ENCODE assay signal across 11 mouse cellular contexts in genomic region chr1:181441654-181442241, GRCm38 (mm10).
A peak's percentile ranks its signal among the peaks of the same experiment; 100 is the strongest.
DNase-seq lines count a peak whose midpoint lies in the region; ATAC-seq lines count a peak whose summit lies in the region.
"Had no signal": no experiment of that assay in that cellular context is flagged by ENCODE, and none has a peak within 500 bp of the region (broad histone marks: within the 10 kb centered on the region; RNA-seq: fewer than 3 reads in every experiment).

No protein-coding gene starts in this region.

- H3K36me3 ChIP-seq in heart, embryonic 15.5 days, result no peaks in the 10 kb centered on the region
- H3K36me3 ChIP-seq in intestine, embryonic 16.5 days (ENCODE audit: control insufficient read depth, insufficient read depth, low read length), result no peaks in the 10 kb centered on the region
- H3K36me3 ChIP-seq: hindbrain, embryonic 12.5 days had no signal

- H3K27ac ChIP-seq in heart, embryonic 15.5 days, result peak overlapping the region; percentile 52
- H3K27ac ChIP-seq in intestine, embryonic 16.5 days (ENCODE audit: low read length), result peak overlapping the region; percentile 23; the same call in 1 of the 2 replicates
- H3K27ac ChIP-seq: hindbrain, embryonic 12.5 days had no signal

- H3K4me2 ChIP-seq in heart, embryonic 15.5 days, result no peak overlapping the region
- H3K4me2 ChIP-seq in intestine, embryonic 16.5 days (ENCODE audit: low read depth, low read length), result no peak overlapping the region
- H3K4me2 ChIP-seq: hindbrain, embryonic 12.5 days had no signal

- WGBS in heart, embryonic 15.5 days, result 55% methylated on average over 7 of the region's 7 CpGs
- 56% methylated on average over 7 of the region's 7 CpGs for WGBS in intestine, embryonic 16.5 days

- H3K27me3 ChIP-seq in heart, embryonic 15.5 days, result no peaks in the 10 kb centered on the region
- H3K27me3 ChIP-seq in intestine, embryonic 16.5 days (replicated peaks; ENCODE audit: control insufficient read depth, insufficient read depth, low read length), result no peaks in the 10 kb centered on the region
- H3K27me3 ChIP-seq: hindbrain, embryonic 12.5 days had no signal

- no peaks in the 10 kb centered on the region for H3K9me3 ChIP-seq in heart, embryonic 15.5 days (replicated peaks)
- no peaks in the 10 kb centered on the region for H3K9me3 ChIP-seq in intestine, embryonic 16.5 days (ENCODE audit: control insufficient read depth, low read length)
- H3K9me3 ChIP-seq: hindbrain, embryonic 12.5 days had no signal

- DNase-seq in heart, adult 9 months (ENCODE audit: low spot score in 2 of 2), result no peak
- DNase-seq in brain, adult 2 months (ENCODE audit: low read depth, low spot score), result peak; percentile 67
- peak; percentile 54 to 65 for DNase-seq in kidney, postnatal 36 days
- DNase-seq in ovary, postnatal 14 days (ENCODE audit: low spot score), result no peak
- no peak for DNase-seq in yolk sac, embryonic 10.5 days (ENCODE audit: low spot score)
- DNase-seq: cerebellum, postnatal 36 days; spleen, adult 18-20 months; thymus, postnatal 25 days had no signal

- H3K4me1 ChIP-seq in heart, embryonic 15.5 days (replicated peaks), result peaks cover 33% of the 10 kb centered on the region
- H3K4me1 ChIP-seq in intestine, embryonic 16.5 days (ENCODE audit: control insufficient read depth, insufficient read depth, low read length), result peaks cover 4% of the 10 kb centered on the region
- H3K4me1 ChIP-seq: hindbrain, embryonic 12.5 days had no signal

- no peak overlapping the region for H3K4me3 ChIP-seq in heart, embryonic 15.5 days
- no peak overlapping the region for H3K4me3 ChIP-seq in intestine, embryonic 16.5 days (ENCODE audit: low read length)
- H3K4me3 ChIP-seq: hindbrain, embryonic 12.5 days had no signal

- no peak overlapping the region for H3K9ac ChIP-seq in heart, embryonic 15.5 days
- H3K9ac ChIP-seq in intestine, embryonic 16.5 days (ENCODE audit: low read depth, low read length), result no peak overlapping the region
- H3K9ac ChIP-seq: hindbrain, embryonic 12.5 days had no signal

- ATAC-seq in heart, embryonic 15.5 days (replicated peaks; ENCODE audit: insufficient number of reproducible peaks, insufficient read depth, low FRiP score, low read depth), result 0 out of 2 replicates have a peak, but pooled peaks have one; percentile 11
- ATAC-seq in intestine, embryonic 16.5 days, result peak; percentile 26; the same call in 1 of the 2 replicates

Comparison
In these comparisons a context has a peak if more than half of its experiments do, and no peak if none do; other contexts are left out.
1. DNase-seq: peak in brain, adult 2 months (single experiment) and kidney, postnatal 36 days (2 of 2); none in heart, adult 9 months (0 of 2), ovary, postnatal 14 days (single experiment) and yolk sac, embryonic 10.5 days (single experiment).